Mouse (Mus musculus) neural tube, embryonic 13.5 days (tissue): Measurements from ENCODE around the gene Adipor2. TPM values are rescaled to one million over a fixed set of nuclear protein-coding genes. Genes with fewer than 3 reads are reported as not detected.
"Not testable (repeated sequence)": the region's sequence is repeated elsewhere in the genome, so short reads cannot be mapped to it uniquely, and the experiment has no call there.

Experiments used
- ATAC-seq: fragments of 200-750 bp; cut with Nextera tagmentation; 2 replicates; pipeline ENCODE4 v1.8.0; 2017; ENCODE audit warnings: low read depth, mild to moderate bottlenecking, moderate TSS enrichment, moderate library complexity
- H3K27ac ChIP-seq: fragments of 300-500 bp; sonication (generic); replicated peaks from 2 replicates; pipeline ENCODE4 v1.5.1; 2015; ENCODE audit warnings: moderate library complexity, mild to moderate bottlenecking, inconsistent platforms
- H3K27me3 ChIP-seq: fragments of 300-500 bp; sonication (generic); 2 replicates; pipeline ENCODE4 v1.6.1; 2015; ENCODE audit warnings: mild to moderate bottlenecking, inconsistent platforms
- H3K36me3 ChIP-seq: fragments of 300-500 bp; sonication (generic); 2 replicates; pipeline ENCODE4 v1.6.1; 2015; ENCODE audit warnings: mild to moderate bottlenecking, inconsistent platforms
- H3K4me1 ChIP-seq: fragments of 300-500 bp; sonication (generic); replicated peaks from 2 replicates; pipeline ENCODE4 v1.6.1; 2015; ENCODE audit warnings: inconsistent platforms
- H3K4me2 ChIP-seq: fragments of 300-500 bp; sonication (generic); 2 replicates; pipeline ENCODE4 v1.6.1; 2015; ENCODE audit warnings: inconsistent platforms, mild to moderate bottlenecking, moderate library complexity
- H3K4me3 ChIP-seq: fragments of 300-500 bp; sonication (generic); 2 replicates; pipeline ENCODE4 v1.5.1; 2015; ENCODE audit warnings: mild to moderate bottlenecking, inconsistent platforms
- H3K9ac ChIP-seq: fragments of 300-500 bp; sonication (generic); 2 replicates; pipeline ENCODE4 v1.6.1; 2015; ENCODE audit warnings: moderate library complexity, mild to moderate bottlenecking, inconsistent platforms
- H3K9me3 ChIP-seq: fragments of 300-500 bp; sonication (generic); 2 replicates; pipeline ENCODE4 v1.6.1; 2016; ENCODE audit warnings: inconsistent platforms
- WGBS: fragments of 180-500 bp; shearing (Covaris S2); methylation state at CpG from one replicate; pipeline ENCODE4 v1.1.7; 2015; 5-methylcytosine and 5-hydroxymethylcytosine counted together
- polyA plus RNA-seq: library from polyadenylated mRNA; unstranded; fragments of >200 nt; fragmentation: Nextera tagmentation; extraction: Ambion mirVana; gene quantifications from 2 replicates; pipeline ENCODE4 v1.2.1, GENCODE M21; 2015

Gene Adipor2
- polyA plus RNA-seq, 1 experiment from 2014 or later = 33.4 TPM

DNA sequence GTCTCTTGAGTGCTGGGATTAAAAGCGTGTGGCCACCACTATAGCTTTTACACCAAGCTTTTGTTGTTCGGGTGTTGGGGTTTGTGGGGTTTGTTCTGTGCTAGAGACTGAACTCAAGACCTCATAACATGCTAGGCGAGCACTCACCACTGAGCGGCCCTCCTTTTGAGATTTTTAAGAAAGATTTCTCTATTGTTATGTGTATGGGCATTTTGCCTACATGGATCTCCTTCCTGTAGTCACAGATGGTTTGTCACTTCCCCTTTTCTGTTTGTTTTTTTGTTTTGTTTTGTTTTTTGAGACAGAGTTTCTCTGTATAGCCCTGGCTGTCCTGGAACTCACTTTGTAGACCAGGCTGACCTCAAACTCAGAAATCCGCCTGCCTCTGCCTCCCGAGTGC lies 57.3 kb downstream of the Adipor2 start:
- not testable (repeated sequence) for H3K27me3 ChIP-seq, H3K4me3 ChIP-seq, H3K9ac ChIP-seq, ATAC-seq, H3K4me1 ChIP-seq, H3K9me3 ChIP-seq, H3K27ac ChIP-seq, H3K4me2 ChIP-seq
- WGBS = 90% methylated on average over 6 of the region's 6 CpGs
- H3K36me3 ChIP-seq = peaks cover 81% of the 10 kb centered on the region

DNA sequence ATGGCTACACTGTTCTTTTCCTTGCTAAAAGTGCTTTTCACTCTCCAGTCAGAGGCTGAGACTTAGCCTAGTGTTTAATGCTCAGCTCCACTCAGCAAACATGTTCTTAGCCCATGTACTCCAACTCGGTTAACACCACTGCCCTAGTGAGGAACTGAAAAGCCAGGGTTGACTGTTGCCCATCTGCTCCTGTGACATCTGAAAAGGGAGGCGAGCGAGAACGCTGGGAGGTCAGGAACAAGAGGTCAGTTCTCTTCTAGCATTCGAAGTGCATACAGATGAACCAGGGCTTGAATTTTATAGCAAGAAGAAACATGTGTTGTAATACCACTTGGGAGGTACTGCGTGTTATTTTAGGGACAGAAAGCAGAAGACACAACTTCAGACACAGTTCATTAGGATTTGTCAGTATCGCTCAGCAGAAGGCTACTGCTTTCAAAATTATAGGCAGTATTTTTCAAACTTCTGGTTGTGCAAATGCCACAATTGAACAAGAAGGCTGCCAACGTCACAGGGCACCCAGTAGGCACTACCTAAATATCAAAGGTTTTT lies 59.4 kb downstream of the Adipor2 start:
- no peak overlapping the region for H3K4me3 ChIP-seq
- 89% methylated on average over 8 of the region's 8 CpGs for WGBS
- no peak overlapping the region for H3K4me2 ChIP-seq
- H3K9ac ChIP-seq = no peak overlapping the region
- H3K36me3 ChIP-seq = peaks cover 87% of the 10 kb centered on the region
- H3K4me1 ChIP-seq = no peaks in the 10 kb centered on the region
- ATAC-seq = no peak
- no peaks in the 10 kb centered on the region for H3K27me3 ChIP-seq
- H3K27ac ChIP-seq = no peak overlapping the region
- no peaks in the 10 kb centered on the region for H3K9me3 ChIP-seq

DNA sequence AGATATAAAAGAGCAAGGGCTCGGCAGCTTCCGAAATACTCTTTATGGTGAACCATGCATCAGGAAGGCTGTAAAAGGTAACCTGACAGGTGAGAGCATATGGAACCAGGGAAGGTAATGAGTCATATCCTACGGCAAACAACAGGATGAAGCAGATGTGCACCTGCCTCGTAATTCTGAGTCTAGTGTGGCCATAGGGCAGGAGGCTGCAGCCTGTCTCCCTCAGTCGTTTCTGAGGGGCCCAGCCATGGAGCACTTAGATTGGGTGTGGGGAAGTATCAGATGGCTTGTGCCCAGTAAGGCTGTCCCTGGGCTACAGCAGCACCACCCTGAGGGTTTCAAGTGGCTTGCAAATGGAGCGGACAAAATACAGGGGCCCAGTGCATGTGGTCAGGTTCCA lies 65.0 kb downstream of the Adipor2 start:
- 87% methylated on average over 6 of the region's 6 CpGs for WGBS
- Histone ChIP-seq H3K9ac (no peak overlapping the region), H3K4me1 (no peaks in the 10 kb centered on the region), H3K27me3 (no peaks in the 10 kb centered on the region), H3K36me3 (peaks cover 43% of the 10 kb centered on the region), H3K27ac (no peak overlapping the region), H3K9me3 (no peaks in the 10 kb centered on the region), H3K4me2 (no peak overlapping the region), H3K4me3 (no peak overlapping the region)
- ATAC-seq = no peak

DNA sequence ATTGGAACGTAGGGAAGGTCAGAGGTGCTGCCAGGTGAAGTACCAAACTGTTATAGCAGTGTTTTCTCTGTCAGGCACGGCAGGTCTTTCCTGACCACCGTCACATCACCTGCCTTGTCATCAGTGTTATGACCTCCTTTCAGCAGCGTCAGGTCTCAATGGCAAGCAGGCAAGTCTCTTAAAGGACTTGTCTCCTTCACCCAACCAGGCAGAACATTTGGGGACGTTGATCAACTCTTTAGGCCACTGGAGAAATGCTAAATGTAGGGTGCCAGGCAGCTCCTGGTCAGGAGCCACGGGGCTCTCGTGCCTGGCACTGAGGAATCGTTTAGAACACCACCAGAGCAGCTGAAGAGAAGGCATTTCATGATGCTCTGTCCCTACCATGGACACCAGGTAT lies 65.8 kb downstream of the Adipor2 start:
- Histone ChIP-seq H3K27ac (no peak overlapping the region), H3K4me3 (no peak overlapping the region), H3K9me3 (no peaks in the 10 kb centered on the region), H3K27me3 (no peaks in the 10 kb centered on the region), H3K9ac (no peak overlapping the region), H3K4me1 (no peaks in the 10 kb centered on the region), H3K4me2 (no peak overlapping the region), H3K36me3 (peaks cover 37% of the 10 kb centered on the region)
- ATAC-seq = no peak
- WGBS = 87% methylated on average over 8 of the region's 8 CpGs

DNA sequence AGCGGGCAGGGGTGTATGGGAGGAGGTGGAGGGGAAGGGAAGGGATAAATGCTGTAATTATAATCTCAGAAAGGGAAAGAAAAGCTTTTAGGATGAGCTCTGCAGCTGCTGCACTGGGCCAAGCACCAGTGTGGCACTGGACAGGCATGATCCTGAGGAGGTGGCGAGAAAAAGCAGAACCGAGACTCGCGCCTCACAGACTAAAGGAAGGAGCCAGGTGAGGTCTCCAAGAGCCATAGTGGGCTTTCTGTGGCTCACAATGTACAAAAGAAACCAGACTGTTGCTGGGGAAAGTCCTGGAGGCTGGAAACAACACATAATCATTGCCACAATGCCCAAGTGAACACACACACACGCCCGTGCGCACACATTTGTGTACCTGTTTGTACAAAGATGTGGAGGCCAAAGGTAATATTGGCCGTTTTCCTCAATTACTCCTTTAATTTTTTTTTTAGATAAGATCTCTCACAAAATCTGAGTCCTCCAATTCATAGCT lies 66.8 kb downstream of the Adipor2 start:
- WGBS = 84% methylated on average over 9 of the region's 9 CpGs
- Histone ChIP-seq H3K4me2 (no peak overlapping the region), H3K4me1 (no peaks in the 10 kb centered on the region), H3K9ac (no peak overlapping the region), H3K4me3 (no peak overlapping the region), H3K9me3 (no peaks in the 10 kb centered on the region), H3K27ac (no peak overlapping the region), H3K36me3 (peaks cover 28% of the 10 kb centered on the region), H3K27me3 (no peaks in the 10 kb centered on the region)
- ATAC-seq = no peak

DNA sequence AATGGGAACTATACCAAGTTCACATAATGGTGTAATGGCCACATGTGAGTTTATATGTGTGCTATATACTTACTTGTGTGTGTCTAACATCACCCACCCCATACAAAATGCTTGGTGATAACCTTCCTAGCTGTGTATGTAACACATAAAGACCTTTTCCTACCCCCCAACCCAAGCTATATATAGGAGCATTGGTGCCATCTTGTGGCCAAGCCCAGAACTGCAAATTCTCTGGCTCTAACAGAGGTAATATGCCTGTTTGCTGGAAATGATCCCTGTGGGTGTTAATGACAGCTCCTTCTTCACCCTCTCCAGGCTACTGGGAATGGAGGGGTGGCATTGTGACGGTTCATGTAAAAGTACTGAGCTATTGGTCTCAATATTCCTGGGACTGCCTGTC lies 69.3 kb downstream of the Adipor2 start:
- H3K27ac ChIP-seq = no peak overlapping the region
- ATAC-seq = peak; percentile 51
- 4% methylated on average over 1 of the region's 1 CpGs for WGBS

DNA sequence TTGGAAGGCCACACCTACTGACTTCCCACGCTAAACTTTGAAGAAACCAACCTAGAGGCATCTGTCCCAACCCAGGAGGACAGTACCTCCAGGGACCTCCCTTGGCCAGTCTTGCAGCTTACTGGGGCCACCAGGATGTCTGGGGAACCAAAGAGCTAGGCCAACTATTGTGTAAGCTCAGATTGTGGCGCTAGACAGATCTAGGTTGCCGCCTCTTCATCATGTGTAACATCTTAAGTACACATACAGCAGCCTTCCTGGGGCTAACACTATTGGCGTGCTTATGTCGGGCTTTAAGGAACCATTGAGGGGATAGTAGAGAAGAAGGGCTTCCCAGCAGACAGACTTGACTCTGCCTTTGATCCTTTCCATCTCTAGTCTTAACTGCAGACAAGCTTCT lies 69.7 kb downstream of the Adipor2 start:
- no peak overlapping the region for H3K4me3 ChIP-seq
- 82% methylated on average over 5 of the region's 5 CpGs for WGBS

More for the DNA sequence above, 69.3 kb downstream of the Adipor2 start:
- no peaks in the 10 kb centered on the region for H3K9me3 ChIP-seq
- H3K4me3 ChIP-seq = no peak overlapping the region
- H3K4me1 ChIP-seq = no peaks in the 10 kb centered on the region
- H3K36me3 ChIP-seq = peaks cover 4% of the 10 kb centered on the region
- H3K4me2 ChIP-seq = no peak overlapping the region
- H3K9ac ChIP-seq = no peak overlapping the region
- H3K27me3 ChIP-seq = no peaks in the 10 kb centered on the region

DNA sequence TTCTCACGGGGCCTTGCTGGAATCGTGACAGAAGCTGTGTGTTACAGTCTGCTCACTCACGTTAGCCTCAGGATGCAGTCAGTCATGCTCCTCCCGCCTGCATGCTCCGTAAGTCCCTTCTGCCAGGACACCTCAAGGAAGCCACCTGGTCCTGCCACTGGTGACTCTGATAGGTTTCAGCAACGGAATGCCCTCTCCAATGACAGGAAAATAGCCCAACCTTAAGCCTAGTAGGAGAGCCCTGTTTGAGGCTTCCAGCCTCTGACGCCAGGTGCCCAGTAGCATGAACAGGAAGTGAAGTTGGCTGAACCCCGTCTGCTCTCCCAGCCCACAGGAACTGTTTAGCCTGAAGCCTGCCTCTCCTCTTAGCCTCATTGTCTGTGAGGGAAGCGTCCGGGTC lies 71.2 kb downstream of the Adipor2 start:
- no peaks in the 10 kb centered on the region for H3K27me3 ChIP-seq
- H3K9me3 ChIP-seq = no peaks in the 10 kb centered on the region
- no peaks in the 10 kb centered on the region for H3K4me1 ChIP-seq
- H3K9ac ChIP-seq = 0 out of 2 replicates have a peak overlapping the region, but pooled peaks have one; percentile 17
- no peaks in the 10 kb centered on the region for H3K36me3 ChIP-seq
- WGBS = 72% methylated on average over 10 of the region's 10 CpGs
- H3K4me2 ChIP-seq = no peak overlapping the region
- no peak overlapping the region for H3K4me3 ChIP-seq
- no peak overlapping the region for H3K27ac ChIP-seq
- no peak for ATAC-seq

More for the DNA sequence above, 69.7 kb downstream of the Adipor2 start:
- no peak for ATAC-seq
- no peaks in the 10 kb centered on the region for H3K4me1 ChIP-seq
- H3K4me2 ChIP-seq = no peak overlapping the region
- no peaks in the 10 kb centered on the region for H3K27me3 ChIP-seq
- no peak overlapping the region for H3K9ac ChIP-seq
- H3K9me3 ChIP-seq = no peaks in the 10 kb centered on the region
- H3K36me3 ChIP-seq = peaks cover 3% of the 10 kb centered on the region; the same call in 1 of the 2 replicates
- H3K27ac ChIP-seq = no peak overlapping the region

DNA sequence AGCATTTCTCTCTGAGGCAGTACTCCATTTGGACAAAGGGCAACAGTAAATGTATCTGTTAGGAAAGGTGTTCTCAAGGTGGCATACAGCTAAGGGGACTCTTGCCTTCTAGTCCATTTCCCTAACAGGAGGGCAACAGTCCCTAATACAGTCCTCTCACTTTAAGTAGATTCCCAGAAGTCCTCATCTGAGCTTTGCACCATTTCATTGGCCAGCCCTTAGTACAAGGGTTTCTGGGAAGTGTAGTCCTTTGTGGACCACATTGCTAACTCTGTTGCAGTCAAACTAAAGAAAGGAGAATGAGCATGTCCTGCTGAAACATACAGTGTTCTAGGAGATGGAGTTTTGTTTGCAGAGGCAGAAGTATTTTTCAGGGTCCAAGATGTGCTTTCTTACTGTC lies 76.1 kb downstream of the Adipor2 start:
- no peaks in the 10 kb centered on the region for H3K4me1 ChIP-seq
- no peaks in the 10 kb centered on the region for H3K36me3 ChIP-seq
- H3K27ac ChIP-seq = no peak overlapping the region
- H3K4me2 ChIP-seq = no peak overlapping the region
- H3K9me3 ChIP-seq = no peaks in the 10 kb centered on the region
- H3K4me3 ChIP-seq = no peak overlapping the region
- H3K9ac ChIP-seq = no peak overlapping the region
- H3K27me3 ChIP-seq = no peaks in the 10 kb centered on the region
- ATAC-seq = peak; percentile 95

DNA sequence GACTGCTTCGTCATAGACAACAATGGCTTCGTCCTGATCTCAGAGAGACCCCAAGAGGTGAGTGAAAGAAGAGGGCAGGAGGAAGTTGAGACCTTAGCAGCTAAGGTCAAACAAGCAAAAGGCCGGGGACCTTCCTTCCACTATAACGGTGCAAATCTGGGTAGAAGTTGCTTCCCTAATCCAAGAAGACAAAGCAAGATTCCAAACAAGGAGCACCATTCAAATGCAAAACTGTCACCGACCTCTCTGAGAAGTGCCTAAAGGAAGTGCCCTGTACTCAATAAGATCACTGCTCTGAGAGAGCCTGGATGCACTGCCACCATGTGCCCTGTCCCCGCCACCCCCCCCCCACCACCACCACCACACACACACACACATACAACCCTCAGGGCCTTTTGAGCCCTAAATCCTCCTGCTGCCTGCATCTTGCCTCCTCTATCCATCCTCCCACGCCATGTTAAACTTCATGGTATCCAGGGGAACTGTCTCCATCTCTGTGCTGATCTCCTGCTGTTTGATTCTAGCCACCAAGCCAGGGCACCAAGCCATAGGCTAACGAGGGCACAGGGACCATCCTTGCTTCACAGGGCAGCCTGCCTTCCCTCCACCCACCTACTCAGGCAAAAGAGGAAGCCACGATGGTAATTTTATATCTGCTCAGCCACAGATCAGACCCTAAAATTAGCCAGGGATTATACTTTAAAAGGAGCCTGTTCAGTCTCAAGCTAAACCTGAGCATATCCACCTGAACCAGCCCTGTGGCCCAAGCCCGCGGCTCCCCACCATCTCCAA lies 79.2 kb downstream of the Adipor2 start:
- Histone ChIP-seq H3K9ac (no peak overlapping the region), H3K4me2 (no peak overlapping the region), H3K4me3 (no peak overlapping the region), H3K36me3 (no peaks in the 10 kb centered on the region), H3K27ac (no peak overlapping the region), H3K9me3 (no peaks in the 10 kb centered on the region), H3K4me1 (peaks cover 1% of the 10 kb centered on the region; the same call in 1 of the 2 replicates), H3K27me3 (no peaks in the 10 kb centered on the region)
- no peak for ATAC-seq
- 35% methylated on average over 11 of the region's 11 CpGs for WGBS

DNA sequence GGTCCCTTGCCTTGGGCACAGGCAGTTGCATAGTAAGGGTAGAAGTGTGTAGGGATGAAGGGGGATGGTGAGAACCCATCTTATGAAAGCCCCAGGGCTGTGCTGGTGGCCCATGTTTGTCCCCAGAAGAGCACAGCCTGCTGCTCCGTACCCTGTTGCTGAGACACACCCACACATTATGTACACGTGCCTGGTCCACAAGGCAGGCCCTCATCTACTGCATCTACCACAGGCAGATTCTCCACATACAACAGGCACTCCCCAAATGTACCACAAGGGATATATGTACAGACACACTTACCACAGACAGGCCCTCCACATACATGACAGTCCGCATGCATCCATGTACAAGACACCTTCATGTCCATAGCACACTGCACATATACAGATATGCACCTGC lies 80.2 kb downstream of the Adipor2 start:
- no peak overlapping the region for H3K4me2 ChIP-seq
- WGBS = 73% methylated on average over 3 of the region's 3 CpGs
- H3K4me3 ChIP-seq = no peak overlapping the region
- H3K4me1 ChIP-seq = peaks cover 7% of the 10 kb centered on the region; the same call in 1 of the 2 replicates
- no peak for ATAC-seq
- H3K9ac ChIP-seq = no peak overlapping the region
- no peak overlapping the region for H3K27ac ChIP-seq
- no peaks in the 10 kb centered on the region for H3K9me3 ChIP-seq
- peaks cover 7% of the 10 kb centered on the region; the same call in 1 of the 2 replicates for H3K27me3 ChIP-seq
- no peaks in the 10 kb centered on the region for H3K36me3 ChIP-seq

DNA sequence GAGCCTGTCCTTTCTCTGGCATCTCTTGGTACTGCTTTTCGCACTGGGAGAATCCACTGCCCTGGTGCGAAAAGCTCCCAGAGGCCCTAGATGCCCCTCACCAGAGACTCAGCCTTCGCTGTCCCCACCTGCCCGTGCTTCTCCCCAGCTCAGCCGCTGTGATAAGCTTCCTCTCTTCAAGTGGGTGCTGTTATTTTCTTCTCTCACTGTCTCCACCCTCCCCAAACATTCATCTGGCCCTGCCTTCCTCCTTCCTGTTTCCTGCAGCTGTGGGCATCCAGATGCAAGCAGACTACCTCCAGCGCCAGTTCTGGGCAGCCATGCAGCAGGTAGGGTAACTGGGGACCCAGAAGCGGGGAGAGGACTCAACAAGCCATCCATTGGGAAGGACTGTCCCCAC lies 81.4 kb downstream of the Adipor2 start:
- Histone ChIP-seq H3K4me2 (no peak overlapping the region), H3K9ac (no peak overlapping the region), H3K27ac (no peak overlapping the region), H3K36me3 (no peaks in the 10 kb centered on the region), H3K27me3 (peaks cover 18% of the 10 kb centered on the region), H3K4me3 (no peak overlapping the region), H3K9me3 (no peaks in the 10 kb centered on the region), H3K4me1 (peaks cover 11% of the 10 kb centered on the region)
- 92% methylated on average over 7 of the region's 7 CpGs for WGBS
- no peak for ATAC-seq
